Mouse (Mus musculus) heart, embryonic 10.5 days (tissue): ENCODE results near the gene Gm5741. TPM values are rescaled to one million over a fixed set of nuclear protein-coding genes. Genes with fewer than 3 reads are reported as not detected.

Source experiments
- microRNA-seq: library from miRNA; unstranded; fragments of <30 nt; microRNA quantifications from one replicate; pipeline ENCODE4, GENCODE M21; 2017
- polyA plus RNA-seq: library from polyadenylated mRNA; unstranded; fragments of >200 nt; fragmentation: Nextera tagmentation; extraction: Ambion mirVana; gene quantifications from 2 replicates; pipeline ENCODE4 v1.2.1, GENCODE M21; 2016

The Gm5741 gene
- polyA plus RNA-seq, 1 experiment from 2014 or later, result 0.51 TPM

Small RNAs within 50 kb of the gene (microRNA-seq; reads per million reads assigned to microRNA genes)
- gene Gm23388 (6.6 reads per million, percentile 20 among the genes with 10 or more reads in this experiment), gene Mir7070 (3.8 reads per million, percentile 10 among the genes with 10 or more reads in this experiment)

Other genes starting within 250 kb of the Gm5741 start
- 5.3 TPM in 2 replicates for gene Dand5, start 245.2 kb downstream of the Gm5741 start, polyA plus RNA-seq
- 57.3 and 60.5 TPM in 2 replicates for gene Gadd45gip1, start 236.5 kb downstream of the Gm5741 start, polyA plus RNA-seq
- 137 and 154 TPM in 2 replicates for gene Rad23a, start 227.3 kb downstream of the Gm5741 start, polyA plus RNA-seq
- gene Calr, start 221.0 kb downstream of the Gm5741 start, polyA plus RNA-seq, result 881 and 1,047 TPM in 2 replicates
- gene Farsa, start 211.0 kb downstream of the Gm5741 start, polyA plus RNA-seq, result 80.8 and 108 TPM in 2 replicates
- 51.7 and 64.6 TPM in 2 replicates for gene Syce2, start 195.9 kb downstream of the Gm5741 start, polyA plus RNA-seq
- 43.8 and 45.3 TPM in 2 replicates for gene Gcdh, start 174.1 kb downstream of the Gm5741 start, polyA plus RNA-seq
- 54.2 and 54.3 TPM in 2 replicates for gene Klf1, start 166.1 kb downstream of the Gm5741 start, polyA plus RNA-seq
- 3.2 and 3.8 TPM in 2 replicates for gene Dnase2a, start 159.4 kb downstream of the Gm5741 start, polyA plus RNA-seq
- gene Mast1, start 130.6 kb downstream of the Gm5741 start, polyA plus RNA-seq, result 0.09 and 0.16 TPM in 2 replicates
- 0.21 and 0.34 TPM in 2 replicates for gene Rtbdn, start 121.0 kb downstream of the Gm5741 start, polyA plus RNA-seq
- gene Gm49661, start 98.5 kb downstream of the Gm5741 start, polyA plus RNA-seq, result not detected in 2 replicates
- 810 and 835 TPM in 2 replicates for gene Prdx2, start 98.4 kb downstream of the Gm5741 start, polyA plus RNA-seq
- gene Rnaseh2a, start 98.2 kb downstream of the Gm5741 start, polyA plus RNA-seq, result 104 and 119 TPM in 2 replicates
- gene Junb, start 89.3 kb downstream of the Gm5741 start, polyA plus RNA-seq, result 9.5 and 11.4 TPM in 2 replicates
- gene Hook2, start 77.4 kb downstream of the Gm5741 start, polyA plus RNA-seq, result 8.4 and 14.7 TPM in 2 replicates
- gene Best2, start 53.5 kb downstream of the Gm5741 start, polyA plus RNA-seq, result not detected in 2 replicates
- gene Asna1, start 42.7 kb downstream of the Gm5741 start, polyA plus RNA-seq, result 149 and 157 TPM in 2 replicates
- 85.6 and 133 TPM in 2 replicates for gene Trir, start 41.2 kb downstream of the Gm5741 start, polyA plus RNA-seq
- gene Tnpo2, start 31.1 kb downstream of the Gm5741 start, polyA plus RNA-seq, result 27.2 and 28.4 TPM in 2 replicates
- gene Fbxw9, start 7.9 kb downstream of the Gm5741 start, polyA plus RNA-seq, result 20.2 and 21.0 TPM in 2 replicates
- 54.0 and 72.3 TPM in 2 replicates for gene Dhps, start 3.8 kb upstream of the Gm5741 start, polyA plus RNA-seq
- 97.0 and 105 TPM in 2 replicates for gene Wdr83os, start 12.8 kb upstream of the Gm5741 start, polyA plus RNA-seq
- gene Wdr83, start 13.3 kb upstream of the Gm5741 start, polyA plus RNA-seq, result 41.2 and 47.9 TPM in 2 replicates
- 27.2 and 30.7 TPM in 2 replicates for gene Man2b1, start 15.3 kb upstream of the Gm5741 start, polyA plus RNA-seq
- 0.84 and 1.00 TPM in 2 replicates for gene Zfp791, start 55.1 kb upstream of the Gm5741 start, polyA plus RNA-seq
- not detected in 2 replicates for gene Cks1brt, start 83.9 kb upstream of the Gm5741 start, polyA plus RNA-seq
- gene Olfr371, start 158.0 kb upstream of the Gm5741 start, polyA plus RNA-seq, result not detected in 2 replicates
- 89.3 and 122 TPM in 2 replicates for gene Orc6, start 231.7 kb upstream of the Gm5741 start, polyA plus RNA-seq
- gene Vps35, start 231.8 kb upstream of the Gm5741 start, polyA plus RNA-seq, result 124 and 136 TPM in 2 replicates